Mouse (Mus musculus) lung, adult 2 months (tissue): ENCODE results near the gene Fbf1. TPM values are rescaled to one million over a fixed set of nuclear protein-coding genes. Genes with fewer than 3 reads are reported as not detected.
A peak's percentile ranks its signal among the peaks of the same experiment; 100 is the strongest.

Experiments
- DNase-seq: peaks from one replicate; pipeline ENCODE4 v3.0.0; 2022
- H3K4me1 ChIP-seq: fragments of 200-500 bp; 2 replicates; pipeline ENCODE4 v1.6.1; 2011; ENCODE audit warnings: low read length; ENCODE audit not compliant: control insufficient read depth, insufficient read depth
- H3K4me3 ChIP-seq: fragments of 200-500 bp; replicated peaks from 2 replicates; pipeline ENCODE3; 2011; ENCODE audit warnings: low read depth, mild to moderate bottlenecking, control low read depth, low read length; ENCODE audit errors: extremely low read depth
- CTCF ChIP-seq: fragments of 200-500 bp; IDR thresholded peaks from 2 replicates; pipeline ENCODE4 v1.5.1; 2011; ENCODE audit warnings: mild to moderate bottlenecking, low read length, control low read depth; ENCODE audit not compliant: insufficient read depth
- POLR2A ChIP-seq: fragments of 200-500 bp; IDR thresholded peaks from 2 replicates; pipeline ENCODE4 v1.6.1; 2011; ENCODE audit warnings: low read depth, mild to moderate bottlenecking, control low read depth, low read length, borderline replicate concordance; ENCODE audit errors: extremely low read depth
- WGBS: fragments of 180-500 bp; shearing (Covaris S2); methylation state at CpG from one replicate; pipeline ENCODE4 v1.1.7; 2018; 5-methylcytosine and 5-hydroxymethylcytosine counted together
- polyA plus RNA-seq: library from polyadenylated mRNA; depleted of rRNA; stranded (reverse); fragments of >200 nt; gene quantifications from 2 replicates; pipeline ENCODE4 v1.2.3, GENCODE M21; 2012

Fbf1 gene
- polyA plus RNA-seq, 1 experiment = 35.5 TPM

GRCm38 (mm10) chr11:116143468-116143867, 24.5 kb downstream of the Fbf1 start:
- TF ChIP-seq POLR2A (no peak), CTCF (no peak)
- 86% methylated on average over 3 of the region's 3 CpGs for WGBS

DNA sequence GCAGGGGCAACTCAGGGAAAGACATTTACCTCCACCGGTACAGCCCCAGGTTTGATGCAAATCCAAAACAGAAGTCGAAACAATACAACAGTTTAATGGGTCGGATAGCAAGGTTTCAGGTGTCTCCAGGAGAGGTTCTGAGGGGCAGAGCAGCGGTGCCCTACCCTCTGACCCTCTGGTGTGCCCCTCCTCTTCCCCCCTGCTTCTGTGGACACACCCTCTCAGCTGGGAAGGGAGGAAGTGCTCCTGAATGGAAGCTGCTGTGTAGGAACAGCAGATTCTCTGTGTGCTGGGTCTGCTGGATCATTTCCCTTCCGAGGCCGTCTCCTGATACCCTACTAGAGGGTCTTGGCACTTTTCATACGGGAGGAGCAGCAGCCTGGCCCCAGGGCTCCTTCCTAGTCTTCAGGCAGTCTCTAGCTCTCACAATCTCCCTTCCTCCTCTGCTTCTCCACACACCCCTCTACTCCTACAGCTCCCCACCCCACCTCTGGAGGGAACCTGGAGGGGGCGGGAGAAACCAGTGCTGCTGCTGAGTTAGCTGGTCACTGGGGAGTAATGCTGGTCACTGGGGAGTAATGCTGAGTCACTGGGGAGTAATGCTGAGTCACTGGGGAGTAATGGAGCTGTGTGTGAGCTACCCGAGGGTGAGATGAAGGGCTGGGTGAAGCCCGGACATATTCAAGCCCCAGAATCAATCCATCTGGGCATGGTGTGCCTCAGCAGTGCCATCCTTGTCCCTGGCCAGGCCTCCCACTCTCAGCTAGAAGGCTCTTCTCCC, 25.6 kb downstream of the Fbf1 start:
- Histone ChIP-seq H3K4me3 (no peak overlapping the region), H3K4me1 (peaks cover 2% of the 10 kb centered on the region; the same call in 1 of the 2 replicates)
- WGBS = 70% methylated on average over 10 of the region's 10 CpGs
- no peak for DNase-seq
- TF ChIP-seq CTCF (no peak), POLR2A (no peak)

More at GRCm38 (mm10) chr11:116143468-116143867, 24.5 kb downstream of the Fbf1 start:
- Histone ChIP-seq H3K4me1 (peaks cover 2% of the 10 kb centered on the region; the same call in 1 of the 2 replicates), H3K4me3 (no peak overlapping the region)
- no peak for DNase-seq

- TF ChIP-seq POLR2A = peak; percentile 54; the same call in 1 of the 2 replicates
- peak; percentile 80 for TF ChIP-seq CTCF
- Histone ChIP-seq H3K4me3 (peak within 1 kb of the TSS; percentile 86), H3K4me1 (no peaks in the 10 kb centered on the region; the same call in 1 of the 2 replicates)
- WGBS = under 1% methylated on average over 60 of the region's 60 CpGs
- peak; percentile 81 for DNase-seq
These were observed 29.4 kb downstream of the Fbf1 start, which contains the start of gene Mrpl38 for GRCm38 (mm10) chr11:116138468-116139138. Gene Mrpl38, minus strand, starts transcription at chr11:116138868.

DNA sequence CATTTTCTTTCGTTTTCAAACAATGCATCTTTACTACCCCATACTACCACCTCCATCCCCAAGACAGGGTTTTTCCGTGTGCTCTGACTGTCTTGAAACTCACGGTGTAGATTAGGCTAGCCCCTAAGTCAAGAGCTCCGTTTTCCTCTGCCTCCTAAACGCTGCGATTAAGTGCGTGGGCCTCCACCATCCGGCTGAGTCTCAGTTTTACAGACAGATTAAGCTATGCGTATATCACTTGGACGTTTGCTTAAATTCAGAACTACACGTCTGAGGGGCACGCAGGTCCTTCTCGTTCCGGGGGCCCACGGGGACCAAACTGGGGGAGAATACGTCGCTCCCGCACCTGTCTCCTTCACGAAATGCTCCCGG, 29.9 kb downstream of the Fbf1 start:
- DNase-seq = no peak
- WGBS = 1% methylated on average over 20 of the region's 20 CpGs
- TF ChIP-seq POLR2A (no peak), CTCF (no peak)
- H3K4me1 ChIP-seq = no peaks in the 10 kb centered on the region; the same call in 1 of the 2 replicates
- peak overlapping the region; percentile 86 for H3K4me3 ChIP-seq

GRCm38 (mm10) chr11:116134171-116134570, 33.8 kb downstream of the Fbf1 start:
- no peak for DNase-seq
- Histone ChIP-seq H3K4me3 (no peak overlapping the region), H3K4me1 (peaks cover 15% of the 10 kb centered on the region)
- whole genome bisulfite sequencing = 88% methylated on average over 10 of the region's 10 CpGs
- TF ChIP-seq CTCF (no peak), POLR2A (no peak)

- H3K4me3 ChIP-seq = no peak overlapping the region
- 65% methylated on average over 5 of the region's 5 CpGs for WGBS
- H3K4me1 ChIP-seq = peaks cover 15% of the 10 kb centered on the region
- no peak for DNase-seq
- no peak for TF ChIP-seq POLR2A
- TF ChIP-seq CTCF = no peak
These were observed 34.5 kb downstream of the Fbf1 start for GRCm38 (mm10) chr11:116133497-116133896.

- DNase-seq = peak; percentile 20
- WGBS = 67% methylated on average over 16 of the region's 16 CpGs
- no peak for TF ChIP-seq POLR2A
- peak; percentile 30; the same call in 1 of the 2 replicates for TF ChIP-seq CTCF
- H3K4me1 ChIP-seq = peaks cover 18% of the 10 kb centered on the region
- no peak overlapping the region for H3K4me3 ChIP-seq
These were observed 35.3 kb downstream of the Fbf1 start for GRCm38 (mm10) chr11:116132366-116133333.

DNA sequence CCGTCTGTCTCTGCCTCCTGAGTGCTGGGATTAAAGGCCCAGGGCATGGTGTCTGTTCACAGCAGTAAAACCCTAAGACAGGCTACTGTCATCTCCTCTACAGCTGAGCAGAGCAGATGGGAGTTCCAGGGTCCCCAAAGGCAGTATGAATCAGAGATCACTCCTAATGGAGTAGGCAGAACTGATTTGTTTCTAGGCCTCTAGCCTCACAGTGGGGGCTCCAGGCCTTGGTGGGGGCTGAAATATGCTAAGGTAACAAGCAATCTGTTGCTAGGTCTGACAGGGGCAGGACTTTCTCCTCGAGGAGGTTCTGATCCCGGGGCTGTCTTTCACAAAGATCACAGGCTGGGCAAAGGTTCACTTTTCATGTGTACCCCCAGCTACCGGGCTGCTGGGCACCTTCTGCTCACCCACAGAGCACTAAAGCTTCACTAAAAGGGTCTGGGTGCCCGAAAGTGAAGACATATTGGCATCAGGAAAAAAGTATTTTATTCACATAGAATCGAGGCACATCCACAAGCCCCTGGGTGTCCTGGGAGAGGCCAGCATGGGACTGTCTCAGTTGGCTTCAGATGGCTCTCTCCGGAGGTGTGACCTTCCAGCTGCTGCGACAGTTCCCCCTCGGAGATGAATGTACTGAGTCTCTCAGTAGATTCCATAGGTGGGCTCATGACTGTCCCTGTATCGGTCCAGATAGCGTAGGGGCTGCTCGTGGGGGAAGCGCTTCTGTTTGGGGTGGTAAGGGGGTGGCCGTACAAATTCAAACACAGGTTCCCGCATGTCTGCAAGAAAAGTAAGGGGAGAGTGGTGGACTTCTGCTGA, 36.4 kb downstream of the Fbf1 start:
- H3K4me3 ChIP-seq = peak overlapping the region; percentile 94
- 79% methylated on average over 15 of the region's 15 CpGs for WGBS
- peak; percentile 20 for DNase-seq
- peaks cover 23% of the 10 kb centered on the region for H3K4me1 ChIP-seq
- no peak for TF ChIP-seq CTCF
- no peak for TF ChIP-seq POLR2A
